In genomic region chr10:18055696-18056390, GRCm38 (mm10) we compare ENCODE assay signal across 8 mouse cellular contexts. TPM values are rescaled to one million over a fixed set of nuclear protein-coding genes. Genes with fewer than 3 reads are reported as not detected.
DNase-seq lines count a peak whose midpoint lies in the region; TF ChIP-seq lines count a peak whose summit lies in the region.

Gene Reps1, plus strand, starts transcription at chr10:18055861.

- H3K4me1 ChIP-seq in kidney, adult 2 months (ENCODE audit: control insufficient read depth, insufficient read depth, low read length), result peaks cover 24% of the 10 kb centered on the region

- TF ChIP-seq CTCF in kidney, adult 2 months (conservative IDR thresholded peaks at IDR 0.05; ENCODE audit: insufficient read depth, insufficient read length, low read depth, low read length), result no peak

- 1% methylated on average over 87 of the region's 90 CpGs for WGBS in kidney, adult 2 months
- under 1% methylated on average over 90 of the region's 90 CpGs for whole genome bisulfite sequencing in large intestine, adult 2 months

- H3K27me3 ChIP-seq in kidney, adult 2 months (replicated peaks; ENCODE audit: control insufficient read depth, insufficient read depth, low read length), result no peaks in the 10 kb centered on the region

- DNase-seq in kidney, adult 2 months, result no peak
- DNase-seq in kidney, adult 11 months, result no peak
- DNase-seq in R1 (ENCODE audit: low read depth, low spot score), result peak; percentile 59
- peak; percentile 64 for DNase-seq in embryo, embryonic 9.5 days (ENCODE audit: extremely low spot score)
- DNase-seq in gonadal fat pad, adult 2 months (ENCODE audit: low read depth), result no peak
- DNase-seq in large intestine, adult 2 months (ENCODE audit: low read depth, low spot score), result no peak
- peak; percentile 31 for DNase-seq in lung, postnatal 10 days
- DNase-seq in right cerebral cortex, postnatal 4 days, result peak; percentile 46

- peak within 1 kb of the TSS; percentile 32; the same call in 1 of the 2 replicates for H3K27ac ChIP-seq in kidney, adult 2 months (ENCODE audit: insufficient read depth, low read depth, low read length)

- no peaks in the 10 kb centered on the region for H3K36me3 ChIP-seq in kidney, adult 2 months (ENCODE audit: control insufficient read depth, insufficient read depth, low read length)

- H3K4me3 ChIP-seq in kidney, adult 2 months (ENCODE audit: insufficient read depth, low read depth, low read length), result peak within 1 kb of the TSS; percentile 93

- no peak for TF ChIP-seq POLR2A in kidney, adult 2 months (IDR thresholded peaks at IDR 0.05; ENCODE audit: low read depth, low read length)

RNA-seq across cellular contexts. Expression of gene Reps1, which starts in this region (rescaled TPM):
- polyA plus RNA-seq in kidney, adult 2 months (2012; rRNA removed), result 31.8 and 39.3 TPM in 2 replicates
- polyA plus RNA-seq in gonadal fat pad, adult 2 months (2012; rRNA removed), result 55.9 and 61.6 TPM in 2 replicates
- 22.1 and 25.5 TPM in 2 replicates for polyA plus RNA-seq in large intestine, adult 2 months (2012; rRNA removed)

Comparison
In these comparisons a context has a peak if more than half of its experiments do, and no peak if none do; other contexts are left out.
1. DNase-seq: peak in R1 (single experiment), embryo, embryonic 9.5 days (single experiment), lung, postnatal 10 days (single experiment) and right cerebral cortex, postnatal 4 days (single experiment); none in kidney, adult 2 months (single experiment), kidney, adult 11 months (single experiment), gonadal fat pad, adult 2 months (single experiment) and large intestine, adult 2 months (single experiment).